Mouse (Mus musculus) midbrain, embryonic 14.5 days (tissue): ENCODE data around the gene Pepd. TPM values are rescaled to one million over a fixed set of nuclear protein-coding genes. Genes with fewer than 3 reads are reported as not detected.

Experiments used
- ATAC-seq: fragments of 200-750 bp; cut with Nextera tagmentation; 2 replicates; pipeline ENCODE4 v1.8.0; 2017; ENCODE audit warnings: moderate number of reproducible peaks, moderate library complexity; ENCODE audit not compliant: low FRiP score, low TSS enrichment
- DNase-seq: peaks from one replicate; pipeline ENCODE4 v3.0.0-alpha.2; 2015
- H3K27ac ChIP-seq: fragments of 300-500 bp; sonication (generic); replicated peaks from 2 replicates; pipeline ENCODE4 v1.5.1; 2014; ENCODE audit warnings: mild to moderate bottlenecking, low read depth, low read length, moderate library complexity
- H3K27me3 ChIP-seq: fragments of 300-500 bp; sonication (generic); 2 replicates; pipeline ENCODE4 v1.6.1; 2014; ENCODE audit warnings: low read length, control low read depth, mixed read lengths; ENCODE audit not compliant: control insufficient read depth, insufficient read depth
- H3K36me3 ChIP-seq: fragments of 300-500 bp; sonication (generic); 2 replicates; pipeline ENCODE4 v1.6.1; 2014; ENCODE audit warnings: low read length, control low read depth; ENCODE audit not compliant: control insufficient read depth, insufficient read depth
- H3K4me1 ChIP-seq: fragments of 300-500 bp; sonication (generic); 2 replicates; pipeline ENCODE4 v1.6.1; 2014; ENCODE audit warnings: mild to moderate bottlenecking, antibody characterized with exemption, low read length, control low read depth; ENCODE audit not compliant: control insufficient read depth, insufficient read depth
- H3K4me2 ChIP-seq: fragments of 300-500 bp; sonication (generic); 2 replicates; pipeline ENCODE4 v1.6.1; 2014; ENCODE audit warnings: mild to moderate bottlenecking, low read length, moderate library complexity
- H3K4me3 ChIP-seq: fragments of 300-500 bp; sonication (generic); replicated peaks from 2 replicates; pipeline ENCODE4 v1.5.1; 2014; ENCODE audit warnings: low read depth, low read length
- H3K9ac ChIP-seq: fragments of 300-500 bp; sonication (generic); replicated peaks from 2 replicates; pipeline ENCODE4 v1.6.1; 2014; ENCODE audit warnings: mild to moderate bottlenecking, low read length, moderate library complexity
- H3K9me3 ChIP-seq: fragments of 300-500 bp; sonication (generic); 2 replicates; pipeline ENCODE4 v1.6.1; 2016; ENCODE audit warnings: low read length, control low read depth, mixed read lengths; ENCODE audit not compliant: control insufficient read depth
- WGBS: fragments of 180-500 bp; shearing (Covaris S2); extraction: QIAGEN DNeasy Blood & Tissue Kit; methylation state at CpG from one replicate; pipeline ENCODE4 v1.1.7; 2014; 5-methylcytosine and 5-hydroxymethylcytosine counted together
- polyA plus RNA-seq: library from polyadenylated mRNA; unstranded; fragments of >200 nt; fragmentation: Nextera tagmentation; extraction: Ambion mirVana; gene quantifications from 2 replicates; pipeline ENCODE4 v1.2.1, GENCODE M21; 2014

Gene Pepd
- polyA plus RNA-seq, 1 experiment from 2014 or later = 62.4 TPM

DNA sequence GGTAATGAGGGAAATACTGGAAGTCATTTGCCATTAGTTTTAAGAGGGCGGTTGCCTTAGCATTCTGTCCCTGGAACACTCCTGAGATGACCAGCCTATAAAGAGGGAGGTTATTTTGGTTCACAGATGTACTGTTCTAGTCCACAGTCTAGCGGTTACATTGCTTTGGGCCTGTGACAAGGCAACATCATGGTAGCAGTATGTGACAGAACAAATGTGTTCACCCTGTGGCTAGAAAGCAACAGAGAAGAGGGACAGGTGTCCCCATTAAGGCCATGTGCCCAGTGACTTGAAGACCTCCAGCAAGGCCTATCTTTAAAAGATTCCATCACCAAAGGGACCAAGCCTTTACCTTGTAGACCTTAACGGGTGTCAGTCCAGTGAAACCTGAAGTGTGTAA lies 80.6 kb downstream of the Pepd start:
- no peaks in the 10 kb centered on the region for H3K36me3 ChIP-seq
- H3K4me2 ChIP-seq = no peak overlapping the region
- no peak for DNase-seq
- ATAC-seq = no peak
- H3K4me1 ChIP-seq = peaks cover 14% of the 10 kb centered on the region
- no peak overlapping the region for H3K9ac ChIP-seq
- WGBS = 87% methylated on average over 3 of the region's 3 CpGs
- H3K9me3 ChIP-seq = no peaks in the 10 kb centered on the region
- H3K4me3 ChIP-seq = no peak overlapping the region
- no peaks in the 10 kb centered on the region for H3K27me3 ChIP-seq
- H3K27ac ChIP-seq = no peak overlapping the region

DNA sequence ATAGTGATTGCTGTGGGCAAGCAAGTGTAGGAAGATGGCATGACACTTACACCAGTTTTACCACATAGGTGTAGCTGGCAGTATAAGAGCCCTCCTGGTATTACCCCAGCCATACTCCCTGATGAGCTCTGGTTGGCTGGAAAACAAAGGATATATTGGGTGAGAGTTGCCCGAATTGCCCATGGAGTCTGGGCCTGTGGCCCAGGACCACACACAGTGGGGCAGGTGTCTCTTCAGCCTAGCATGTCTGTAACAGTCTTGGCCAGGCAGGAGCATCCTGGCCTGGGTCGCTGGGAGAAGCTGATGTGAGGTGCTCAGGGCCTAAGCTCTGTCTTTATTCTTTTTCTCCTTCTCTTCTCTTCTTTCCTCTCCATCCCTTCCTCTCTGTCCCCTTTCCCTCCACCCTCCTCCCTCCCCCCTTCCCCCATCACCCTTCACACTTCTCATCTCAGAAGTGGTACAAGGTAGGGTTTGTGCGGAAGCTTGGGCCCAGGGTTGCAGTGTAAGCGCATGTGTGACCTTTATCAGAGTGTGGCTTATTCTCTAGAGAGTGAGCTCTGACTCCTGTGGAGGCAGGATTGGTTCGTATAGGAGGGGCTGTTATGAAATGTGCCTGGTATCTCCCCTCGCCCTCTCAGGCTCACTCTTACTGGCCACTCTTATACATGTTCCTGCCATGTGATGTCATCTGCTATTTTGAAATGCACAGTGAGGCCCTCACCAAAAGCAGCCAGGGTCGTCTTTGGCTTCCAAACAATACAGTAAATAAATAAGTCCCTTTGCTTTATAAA lies 83.9 kb downstream of the Pepd start:
- no peaks in the 10 kb centered on the region for H3K27me3 ChIP-seq
- WGBS = 86% methylated on average over 7 of the region's 7 CpGs
- H3K9ac ChIP-seq = no peak overlapping the region
- H3K4me1 ChIP-seq = 0 out of 2 replicates have a peak, but pooled peaks cover 3% of the 10 kb centered on the region
- no peak overlapping the region for H3K4me2 ChIP-seq
- DNase-seq = no peak
- H3K36me3 ChIP-seq = no peaks in the 10 kb centered on the region
- H3K9me3 ChIP-seq = no peaks in the 10 kb centered on the region
- ATAC-seq = no peak
- H3K4me3 ChIP-seq = no peak overlapping the region
- no peak overlapping the region for H3K27ac ChIP-seq

DNA sequence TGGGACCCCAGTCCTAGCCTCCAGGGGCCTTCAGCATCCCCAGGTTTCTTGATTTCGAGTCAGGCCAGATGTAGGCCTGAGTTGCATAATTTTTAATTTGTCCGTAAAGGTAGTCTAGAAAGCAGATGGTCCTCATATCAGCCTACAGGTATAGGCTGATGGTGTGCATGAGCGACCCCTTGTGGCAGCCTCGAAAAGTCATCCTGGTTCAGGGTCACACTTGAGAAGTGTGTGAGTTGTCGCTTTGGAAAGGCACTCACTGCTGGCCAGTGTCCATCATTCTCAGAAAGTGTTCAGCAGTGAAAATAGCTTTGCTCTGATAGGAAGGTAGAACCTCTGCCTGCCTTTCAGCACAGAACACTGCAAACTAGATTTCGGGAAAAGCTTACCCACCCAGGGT lies 88.7 kb downstream of the Pepd start:
- ATAC-seq (no peak), DNase-seq (peak; percentile 68)
- Histone ChIP-seq H3K4me2 (no peak overlapping the region), H3K4me3 (no peak overlapping the region), H3K9me3 (no peaks in the 10 kb centered on the region), H3K9ac (no peak overlapping the region), H3K4me1 (0 out of 2 replicates have a peak, but pooled peaks cover 3% of the 10 kb centered on the region), H3K27me3 (no peaks in the 10 kb centered on the region), H3K27ac (no peak overlapping the region), H3K36me3 (no peaks in the 10 kb centered on the region)
- WGBS = 38% methylated on average over 6 of the region's 6 CpGs

DNA sequence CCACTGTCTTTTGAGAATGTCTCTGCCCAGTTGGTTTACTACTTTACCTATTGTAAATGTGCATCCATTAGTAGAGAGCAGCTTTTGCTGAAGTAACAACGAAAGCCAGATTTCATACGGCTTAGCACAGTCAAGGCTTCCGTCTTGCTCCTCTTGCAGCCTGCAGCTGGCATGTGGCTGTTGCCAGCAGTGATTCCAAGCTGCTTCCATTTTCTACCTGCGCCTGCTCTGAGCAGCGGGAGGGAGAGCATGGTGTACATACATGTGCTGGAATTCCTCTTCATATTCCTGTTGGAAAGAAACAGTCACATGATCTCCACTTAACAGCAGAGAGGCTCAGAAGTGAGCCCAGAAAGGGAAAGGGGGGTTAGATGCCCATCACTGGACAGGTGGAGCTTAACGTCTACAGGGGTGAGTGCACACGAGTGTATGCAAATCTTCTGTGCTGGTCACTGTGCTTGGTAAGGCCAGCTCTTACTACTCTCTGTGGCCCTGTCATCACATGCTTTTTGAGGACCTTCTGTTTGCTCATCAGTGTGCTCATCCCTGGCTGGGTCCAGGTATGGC lies 91.1 kb downstream of the Pepd start:
- Histone ChIP-seq H3K27me3 (no peaks in the 10 kb centered on the region), H3K9me3 (no peaks in the 10 kb centered on the region), H3K9ac (no peak overlapping the region), H3K4me3 (no peak overlapping the region), H3K27ac (no peak overlapping the region), H3K4me1 (0 out of 2 replicates have a peak, but pooled peaks cover 3% of the 10 kb centered on the region), H3K4me2 (no peak overlapping the region), H3K36me3 (no peaks in the 10 kb centered on the region)
- ATAC-seq (no peak), DNase-seq (no peak)
- WGBS = 56% methylated on average over 7 of the region's 7 CpGs

DNA sequence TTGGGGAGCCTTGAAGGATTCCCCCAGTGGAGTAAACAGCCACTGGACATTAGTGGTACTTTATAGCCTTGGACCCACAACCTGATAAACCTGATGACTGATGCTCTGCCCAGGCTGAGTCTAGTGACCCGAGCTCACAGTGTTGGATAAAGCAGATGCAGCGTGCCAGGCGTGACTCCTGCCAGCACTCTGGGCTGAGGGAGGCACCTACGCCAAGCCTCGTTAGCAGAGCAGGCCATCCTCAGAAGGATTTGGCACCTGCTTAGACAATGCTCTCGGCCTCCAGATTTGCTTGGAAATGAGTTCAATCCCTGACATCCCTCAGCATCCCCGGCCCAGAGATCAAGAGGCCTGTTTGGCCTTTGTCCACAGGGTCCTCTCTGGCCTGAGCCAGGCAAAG lies 94.5 kb downstream of the Pepd start:
- ATAC-seq = no peak
- 0 out of 2 replicates have a peak, but pooled peaks cover 3% of the 10 kb centered on the region for H3K4me1 ChIP-seq
- 82% methylated on average over 7 of the region's 7 CpGs for whole genome bisulfite sequencing
- H3K4me3 ChIP-seq = no peak overlapping the region
- H3K9ac ChIP-seq = no peak overlapping the region
- no peaks in the 10 kb centered on the region for H3K36me3 ChIP-seq
- H3K9me3 ChIP-seq = no peaks in the 10 kb centered on the region
- no peaks in the 10 kb centered on the region for H3K27me3 ChIP-seq
- no peak overlapping the region for H3K4me2 ChIP-seq
- DNase-seq = no peak
- no peak overlapping the region for H3K27ac ChIP-seq

DNA sequence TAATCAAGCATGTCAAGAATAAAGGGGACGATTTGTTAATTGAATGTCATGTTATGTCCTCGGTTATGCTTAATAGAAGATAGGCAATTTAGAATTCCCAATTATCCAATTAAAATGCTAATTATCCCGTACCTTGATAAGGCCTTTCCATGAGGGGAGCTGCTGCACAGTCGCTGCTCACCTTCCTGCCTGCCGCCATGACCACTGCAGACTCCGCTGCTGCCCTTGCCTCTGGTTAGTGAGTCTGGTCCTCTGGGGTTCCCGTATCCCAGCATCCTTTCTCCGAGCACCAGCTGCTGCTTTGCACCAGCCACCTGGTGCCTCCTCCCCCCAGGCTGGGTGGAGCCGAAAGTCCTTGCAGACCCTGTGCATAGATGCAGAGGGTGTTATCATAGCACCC lies 101.0 kb downstream of the Pepd start:
- no peaks in the 10 kb centered on the region for H3K36me3 ChIP-seq
- H3K27me3 ChIP-seq = no peaks in the 10 kb centered on the region
- H3K9me3 ChIP-seq = no peaks in the 10 kb centered on the region
- ATAC-seq (peak; percentile 50; the same call in 1 of the 2 replicates), DNase-seq (peak; percentile 51)
- H3K27ac ChIP-seq = 0 out of 2 replicates have a peak overlapping the region, but pooled peaks have one; percentile 37
- H3K9ac ChIP-seq = no peak overlapping the region
- H3K4me3 ChIP-seq = no peak overlapping the region
- H3K4me1 ChIP-seq = peaks cover 7% of the 10 kb centered on the region; the same call in 1 of the 2 replicates
- H3K4me2 ChIP-seq = no peak overlapping the region
- 38% methylated on average over 9 of the region's 9 CpGs for WGBS

DNA sequence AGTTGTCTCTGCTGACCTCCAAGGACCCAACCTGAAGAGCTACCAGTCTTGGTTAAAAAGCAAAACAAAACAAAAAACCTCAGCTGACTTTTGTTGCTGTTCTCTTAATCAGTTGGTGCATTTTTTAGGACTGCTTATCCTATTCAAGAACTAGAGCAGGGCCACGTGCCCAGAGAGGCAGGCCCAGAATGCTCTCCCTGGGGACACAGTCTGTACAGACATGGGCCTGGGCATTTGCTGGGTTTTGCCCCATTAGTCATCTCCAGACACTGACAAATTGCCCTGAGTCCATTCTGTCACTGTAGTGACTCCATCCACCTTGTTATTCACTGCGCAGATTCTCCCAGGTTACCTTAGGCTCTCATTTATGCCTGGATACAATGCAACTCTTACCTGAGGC lies 103.1 kb downstream of the Pepd start:
- H3K27me3 ChIP-seq = no peaks in the 10 kb centered on the region
- WGBS = 74% methylated on average over 2 of the region's 2 CpGs
- peaks cover 7% of the 10 kb centered on the region; the same call in 1 of the 2 replicates for H3K4me1 ChIP-seq
- ATAC-seq (no peak), DNase-seq (no peak)
- no peak overlapping the region for H3K4me3 ChIP-seq
- no peak overlapping the region for H3K27ac ChIP-seq
- H3K9ac ChIP-seq = no peak overlapping the region; the same call in 1 of the 2 replicates
- no peak overlapping the region for H3K4me2 ChIP-seq
- H3K36me3 ChIP-seq = no peaks in the 10 kb centered on the region
- no peaks in the 10 kb centered on the region for H3K9me3 ChIP-seq

DNA sequence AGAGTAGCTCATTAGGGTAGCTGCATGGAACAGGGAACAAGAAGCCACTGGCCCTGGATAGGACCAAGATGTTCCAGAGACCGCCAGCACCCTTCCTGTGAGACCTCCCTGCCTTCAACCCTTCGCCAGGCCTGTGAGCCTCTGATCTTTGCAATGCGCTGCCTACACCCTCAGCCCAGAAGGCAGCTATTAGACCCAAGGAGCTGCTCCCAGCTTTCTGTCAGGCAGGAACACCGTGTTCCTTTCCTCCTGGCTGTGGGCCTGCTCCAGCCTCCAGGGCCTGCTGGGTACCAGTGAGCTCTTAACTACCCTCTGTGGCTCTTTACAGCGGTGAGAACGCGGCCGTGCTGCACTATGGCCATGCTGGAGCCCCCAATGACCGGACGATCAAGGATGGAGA lies 109.2 kb downstream of the Pepd start:
- no peaks in the 10 kb centered on the region for H3K27me3 ChIP-seq
- no peaks in the 10 kb centered on the region for H3K9me3 ChIP-seq
- no peak for DNase-seq

DNA sequence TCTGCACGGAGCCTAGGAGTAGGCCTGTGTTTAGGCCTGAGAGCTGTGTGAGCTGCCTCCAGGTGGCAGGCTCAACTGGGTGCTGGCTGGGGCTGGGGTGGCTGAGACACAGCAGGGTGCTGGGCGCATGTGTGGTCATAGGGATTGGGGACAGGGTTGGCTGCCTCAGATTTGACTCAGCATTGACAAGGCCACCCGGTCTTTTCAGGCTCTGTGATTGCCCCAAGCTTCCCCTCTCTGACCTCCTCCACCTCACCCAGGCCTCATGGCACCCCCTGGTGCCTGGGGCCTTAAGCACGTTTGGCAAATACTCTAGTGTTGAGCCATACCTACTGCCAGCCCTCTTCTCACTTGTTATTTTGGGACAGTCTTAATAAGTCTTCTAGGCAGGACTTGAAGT lies 111.1 kb downstream of the Pepd start:
- H3K4me1 ChIP-seq = no peaks in the 10 kb centered on the region
- H3K4me3 ChIP-seq = no peak overlapping the region
- no peaks in the 10 kb centered on the region for H3K36me3 ChIP-seq
- no peak overlapping the region for H3K27ac ChIP-seq
- H3K9ac ChIP-seq = no peak overlapping the region
- WGBS = 77% methylated on average over 4 of the region's 4 CpGs
- ATAC-seq (peak; percentile 3; the same call in 1 of the 2 replicates), DNase-seq (no peak)
- no peak overlapping the region for H3K4me2 ChIP-seq
- H3K9me3 ChIP-seq = no peaks in the 10 kb centered on the region
- no peaks in the 10 kb centered on the region for H3K27me3 ChIP-seq

More for the DNA sequence above, 109.2 kb downstream of the Pepd start:
- Histone ChIP-seq H3K4me2 (no peak overlapping the region), H3K4me1 (no peaks in the 10 kb centered on the region), H3K36me3 (no peaks in the 10 kb centered on the region), H3K9ac (no peak overlapping the region), H3K4me3 (no peak overlapping the region), H3K27ac (no peak overlapping the region)
- ATAC-seq = no peak
- 87% methylated on average over 10 of the region's 10 CpGs for WGBS
